Mouse (Mus musculus): Measurements from ENCODE around the gene Pmepa1. TPM values are rescaled to one million over a fixed set of nuclear protein-coding genes. Genes with fewer than 3 reads are reported as not detected.

Pmepa1 gene
- total RNA-seq, 2 experiments from 2014 or later = 40.5 to 44.0 TPM

- intact Hi-C loops (cut with DNase I) = no loop called here
- DNase-seq (ENCODE audit: extremely low spot score in 1 of 2, low spot score in 2 of 2) = no peak
Observed at GRCm38 (mm10) chr2:173263636-173264330, 12.6 kb downstream of the Pmepa1 start.

GRCm38 (mm10) chr2:173261497-173261896 lies 14.8 kb downstream of the Pmepa1 start:
- no peak for DNase-seq (ENCODE audit: extremely low spot score in 1 of 2, low spot score in 2 of 2)

GRCm38 (mm10) chr2:173258459-173259091 lies 17.8 kb downstream of the Pmepa1 start:
- intact Hi-C loops (cut with DNase I) = no loop called here
- no peak for DNase-seq (ENCODE audit: extremely low spot score in 1 of 2, low spot score in 2 of 2)

More at GRCm38 (mm10) chr2:173261497-173261896, 14.8 kb downstream of the Pmepa1 start:
- intact Hi-C loops (cut with DNase I) = no loop called here

DNA sequence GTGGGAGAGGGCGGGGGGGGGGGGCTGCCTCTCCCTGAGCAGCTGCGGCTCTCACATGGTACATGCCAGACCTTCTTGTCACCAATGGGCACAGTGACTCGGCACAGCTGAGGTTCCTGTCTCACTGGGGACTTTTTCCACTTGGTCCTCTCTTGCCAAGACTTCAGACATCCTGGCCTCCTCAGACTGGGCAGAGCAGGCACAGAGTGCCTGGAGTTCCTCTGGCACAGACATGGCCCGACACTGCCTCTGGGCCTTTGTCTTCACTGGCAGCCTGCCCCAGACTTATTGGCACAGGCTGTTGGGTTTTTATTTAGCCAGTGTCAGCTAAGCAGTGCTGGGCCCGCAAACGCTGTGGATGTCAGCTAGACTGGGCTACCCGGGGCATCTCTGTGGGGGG lies 18.7 kb downstream of the Pmepa1 start:
- peak; percentile 79 to 84 for DNase-seq (ENCODE audit: extremely low spot score in 1 of 2, low spot score in 2 of 2)
- intact Hi-C loops (cut with DNase I) = no loop called here

GRCm38 (mm10) chr2:173256552-173256949 lies 19.8 kb downstream of the Pmepa1 start:
- no peak for DNase-seq (ENCODE audit: extremely low spot score in 1 of 2, low spot score in 2 of 2)
- intact Hi-C loops (cut with DNase I) = no loop called here

DNA sequence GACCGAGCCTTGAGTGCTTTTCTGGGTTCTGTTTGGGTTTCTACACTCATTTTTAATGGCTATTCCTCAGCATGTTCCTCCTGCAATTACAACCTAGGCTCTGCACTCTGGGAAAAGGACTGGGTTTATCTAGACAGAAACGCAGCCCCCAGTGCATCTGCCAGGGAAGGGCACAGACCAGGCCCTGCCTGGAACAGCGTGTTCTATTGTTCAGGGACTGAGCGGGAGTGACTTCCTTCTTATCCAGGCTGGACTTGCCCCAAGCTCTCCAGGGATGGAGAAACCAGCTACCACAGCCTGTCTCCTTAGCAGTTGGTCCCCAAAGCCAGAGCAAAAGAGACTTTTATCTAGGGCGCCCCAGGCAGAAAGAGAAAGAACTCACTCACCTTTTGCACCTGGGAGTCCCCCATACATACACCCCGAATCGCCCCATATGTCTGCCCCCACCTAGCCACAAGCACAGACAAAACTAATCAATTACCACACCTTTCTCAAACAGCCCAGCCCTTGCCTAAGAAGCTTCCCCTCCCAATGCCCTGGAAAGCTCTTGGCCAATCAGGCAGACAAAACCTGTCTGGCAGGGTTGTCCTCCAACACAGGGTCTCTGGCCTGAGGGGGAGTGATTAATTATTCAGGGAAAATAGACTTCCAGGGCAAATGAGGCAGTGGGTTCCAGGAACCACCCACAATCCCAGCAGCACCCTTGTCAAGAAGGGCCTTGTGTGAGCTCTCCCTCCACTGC lies 20.4 kb downstream of the Pmepa1 start:
- no peak for DNase-seq (ENCODE audit: extremely low spot score in 1 of 2, low spot score in 2 of 2)
- intact Hi-C loops (cut with DNase I) = no loop called here

- intact Hi-C loops (cut with DNase I) = no loop called here
- no peak for DNase-seq (ENCODE audit: extremely low spot score in 1 of 2, low spot score in 2 of 2)
Observed at GRCm38 (mm10) chr2:173253761-173254662, 22.3 kb downstream of the Pmepa1 start.

- DNase-seq (ENCODE audit: extremely low spot score in 1 of 2, low spot score in 2 of 2) = peak in 1 of 2 experiments; percentile 53
Observed at GRCm38 (mm10) chr2:173251675-173252074, 24.7 kb downstream of the Pmepa1 start.

GRCm38 (mm10) chr2:173251133-173251532 lies 25.2 kb downstream of the Pmepa1 start:
- DNase-seq (ENCODE audit: extremely low spot score in 1 of 2, low spot score in 2 of 2) = no peak
- intact Hi-C loops (cut with DNase I) = no loop called here

More at GRCm38 (mm10) chr2:173251675-173252074, 24.7 kb downstream of the Pmepa1 start:
- intact Hi-C loops (cut with DNase I) = no loop called here

DNA sequence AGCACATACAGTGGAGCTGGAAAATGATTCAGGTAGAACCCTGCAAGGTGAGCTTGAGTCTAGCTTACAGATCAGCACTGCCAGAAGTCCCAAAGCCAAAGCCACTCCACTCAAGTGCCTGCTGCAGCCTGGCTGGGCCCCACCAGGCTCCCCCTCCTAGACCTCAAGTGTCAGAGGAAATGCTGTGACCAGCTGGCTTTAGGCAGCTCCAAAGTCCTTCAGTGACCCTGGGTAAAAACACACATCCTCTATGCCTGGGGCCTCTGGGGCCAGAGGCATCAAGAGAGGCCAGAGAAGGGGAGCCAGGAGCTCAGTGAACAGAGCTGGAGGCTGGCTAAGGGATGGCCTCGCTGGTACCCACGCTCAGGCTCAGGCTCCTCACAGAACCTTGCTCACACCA lies 25.9 kb downstream of the Pmepa1 start:
- intact Hi-C loops (cut with DNase I) = no loop called here
- no peak for DNase-seq (ENCODE audit: extremely low spot score in 1 of 2, low spot score in 2 of 2)

GRCm38 (mm10) chr2:173249965-173250364 lies 26.4 kb downstream of the Pmepa1 start:
- no peak for DNase-seq (ENCODE audit: extremely low spot score in 1 of 2, low spot score in 2 of 2)
- intact Hi-C loops (cut with DNase I) = no loop called here

DNA sequence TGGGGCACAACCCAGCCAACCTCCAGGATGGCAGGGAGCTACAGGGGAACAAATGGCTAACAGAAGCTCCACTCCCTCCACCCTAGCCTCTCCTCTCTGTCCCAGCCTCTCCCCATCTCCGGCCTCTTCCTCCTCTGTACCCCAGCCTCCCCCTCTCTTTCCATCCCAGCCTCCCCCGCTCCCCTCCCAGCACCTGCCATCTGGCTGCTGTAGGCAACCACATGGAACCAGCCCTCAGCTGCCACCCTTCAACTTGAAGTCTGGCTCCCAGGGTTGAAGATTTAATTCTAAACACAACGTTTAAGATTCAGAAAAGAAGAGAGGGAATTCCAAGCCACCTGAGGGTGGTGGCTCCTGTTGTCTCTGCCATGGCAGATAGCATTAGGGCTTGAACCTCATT lies 26.9 kb downstream of the Pmepa1 start:
- DNase-seq (ENCODE audit: extremely low spot score in 1 of 2, low spot score in 2 of 2) = no peak
- intact Hi-C loops (cut with DNase I) = no loop called here

DNA sequence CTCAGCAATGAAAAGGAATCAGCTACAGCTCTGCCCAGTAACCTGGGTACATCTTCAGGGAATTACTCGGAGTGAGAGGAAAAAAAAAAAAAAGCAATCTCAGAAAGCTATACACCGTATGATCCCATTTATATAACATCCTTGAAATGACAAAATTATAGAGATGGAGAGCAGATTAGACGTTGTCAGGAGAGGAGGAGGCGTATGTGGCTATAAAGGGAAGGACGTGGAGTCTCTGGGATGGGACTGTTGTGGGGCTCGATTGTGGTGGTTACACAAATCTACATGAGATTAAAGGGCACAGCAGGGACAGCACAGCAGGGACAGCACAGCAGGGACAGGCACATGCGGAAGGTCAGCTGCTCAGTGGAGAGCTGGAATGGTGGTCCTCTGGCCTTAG lies 27.5 kb downstream of the Pmepa1 start:
- no peak for DNase-seq (ENCODE audit: extremely low spot score in 1 of 2, low spot score in 2 of 2)
- intact Hi-C loops (cut with DNase I) = no loop called here

DNA sequence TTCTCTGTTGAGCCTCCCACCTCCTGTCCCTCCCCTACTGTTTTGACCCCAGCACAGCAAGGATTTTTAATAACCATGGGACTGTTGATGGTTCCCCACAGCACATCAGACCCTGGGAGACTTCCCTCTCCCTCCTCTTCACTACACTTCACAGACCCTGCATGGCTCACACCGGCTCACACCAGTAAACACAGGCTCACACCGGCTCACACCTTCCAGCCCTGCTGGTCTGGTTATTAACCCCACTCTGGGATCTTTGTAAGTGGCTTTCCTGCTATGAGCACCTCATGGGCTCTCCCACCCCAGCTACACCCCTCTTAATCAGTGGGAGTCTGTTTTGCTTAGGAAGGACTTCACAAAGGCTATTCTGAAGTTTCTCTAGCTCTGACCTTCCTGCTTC lies 28.4 kb downstream of the Pmepa1 start:
- intact Hi-C loops (cut with DNase I) = no loop called here
- no peak for DNase-seq (ENCODE audit: extremely low spot score in 1 of 2, low spot score in 2 of 2)

DNA sequence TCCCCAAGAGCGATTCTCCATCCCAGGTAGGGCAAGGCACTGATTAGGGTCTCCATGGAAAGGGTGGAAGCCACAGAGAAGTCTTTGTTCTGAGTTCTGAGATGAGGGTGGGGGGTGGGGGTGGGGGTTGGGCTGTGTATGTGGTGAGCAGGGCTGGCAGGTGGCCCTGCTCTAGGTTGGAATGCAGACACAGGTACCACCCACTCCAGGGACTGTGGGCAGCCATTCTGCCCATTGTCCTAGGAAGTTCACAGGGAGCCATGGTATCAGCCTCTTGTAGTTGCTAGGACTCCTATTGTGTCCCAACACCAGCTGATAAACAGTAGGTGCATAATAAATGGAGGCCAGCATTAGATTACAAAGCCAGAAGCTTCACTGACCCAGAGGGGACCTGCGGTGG lies 29.1 kb downstream of the Pmepa1 start:
- intact Hi-C loops (cut with DNase I) = no loop called here
- no peak for DNase-seq (ENCODE audit: extremely low spot score in 1 of 2, low spot score in 2 of 2)

DNA sequence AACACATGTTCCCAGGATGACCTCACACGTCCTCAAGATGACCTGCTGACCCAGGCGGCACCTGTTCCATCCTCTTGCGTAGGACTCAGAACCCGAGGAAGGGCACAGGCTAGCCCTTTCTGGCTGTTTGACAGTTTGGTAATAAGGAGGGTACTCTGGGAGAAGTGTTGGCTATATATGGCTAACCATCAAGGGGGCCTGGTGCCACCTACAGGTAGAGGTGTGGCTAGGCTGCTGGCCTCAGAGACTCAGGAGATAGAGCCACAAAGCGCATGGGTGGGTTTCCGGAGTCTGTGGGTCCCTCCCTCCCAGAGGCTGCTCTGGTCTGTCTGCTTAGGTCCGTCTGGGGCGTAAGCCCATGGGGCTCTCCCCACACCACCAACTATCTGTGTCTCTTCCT lies 29.6 kb downstream of the Pmepa1 start:
- intact Hi-C loops (cut with DNase I) = no loop called here
- DNase-seq (ENCODE audit: extremely low spot score in 1 of 2, low spot score in 2 of 2) = no peak

DNA sequence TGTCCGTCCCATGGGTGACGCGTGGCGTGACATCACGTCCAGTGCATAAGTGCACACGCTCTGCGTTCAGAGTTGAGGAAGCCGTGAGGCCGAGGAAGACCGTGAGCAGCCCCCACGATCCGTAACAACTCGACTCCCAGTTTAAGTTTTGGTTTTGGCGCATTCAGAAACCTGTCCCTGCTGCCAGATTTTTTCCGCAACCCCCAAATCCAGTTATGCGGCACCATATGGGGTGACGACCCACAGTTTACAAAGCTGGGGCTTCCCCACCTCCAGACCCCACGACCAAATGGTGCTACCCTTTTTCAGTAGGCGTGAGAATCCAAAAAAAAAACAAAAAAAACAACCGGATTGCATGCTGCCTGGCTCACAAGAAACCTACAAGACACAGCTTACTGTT lies 31.1 kb downstream of the Pmepa1 start:
- DNase-seq (ENCODE audit: extremely low spot score in 1 of 2, low spot score in 2 of 2) = peak in 1 of 2 experiments; percentile 43
- intact Hi-C loops (cut with DNase I) = no loop called here

GRCm38 (mm10) chr2:173244108-173244507 lies 32.2 kb downstream of the Pmepa1 start:
- intact Hi-C loops (cut with DNase I) = no loop called here
- no peak for DNase-seq (ENCODE audit: extremely low spot score in 1 of 2, low spot score in 2 of 2)

- intact Hi-C loops (cut with DNase I) = no loop called here
- no peak for DNase-seq (ENCODE audit: extremely low spot score in 1 of 2, low spot score in 2 of 2)
Observed at GRCm38 (mm10) chr2:173243616-173244015, 32.7 kb downstream of the Pmepa1 start.
